Mouse (Mus musculus) limb, embryonic 11.5 days (tissue): ENCODE measurements at regions not wholly inside any gene's neighbourhood (a gene's known extent, or its start where the extent isn't known, plus 50 kb on each side); places are given as distances from the start of the nearest gene placed in this dataset.

Source experiments
- ATAC-seq: fragments of 200-750 bp; cut with Nextera tagmentation; 2 replicates; pipeline ENCODE4 v1.8.0; 2017; ENCODE audit warnings: low read depth; ENCODE audit not compliant: insufficient number of reproducible peaks, low FRiP score, low TSS enrichment
- DNase-seq: peaks from one replicate; pipeline ENCODE4 v3.0.0-alpha.2; 2015; ENCODE audit warnings: low spot score
- H3K27ac ChIP-seq: fragments of 300-500 bp; sonication (generic); replicated peaks from 2 replicates; pipeline ENCODE4 v1.5.1; 2014; ENCODE audit warnings: low read depth, mild to moderate bottlenecking, low read length
- H3K27me3 ChIP-seq: fragments of 300-500 bp; sonication (generic); 2 replicates; pipeline ENCODE4 v1.6.1; 2014; ENCODE audit warnings: mild to moderate bottlenecking, low read length, mixed read lengths; ENCODE audit not compliant: control insufficient read depth, insufficient read depth
- H3K36me3 ChIP-seq: fragments of 300-500 bp; sonication (generic); 2 replicates; pipeline ENCODE4 v1.6.1; 2014; ENCODE audit warnings: mild to moderate bottlenecking, low read length, moderate library complexity, mixed read lengths; ENCODE audit not compliant: control insufficient read depth, insufficient read depth
- H3K4me1 ChIP-seq: fragments of 300-500 bp; sonication (generic); 2 replicates; pipeline ENCODE4 v1.6.1; 2014; ENCODE audit warnings: low read length, mixed read lengths; ENCODE audit not compliant: control insufficient read depth, insufficient read depth
- H3K4me2 ChIP-seq: fragments of 300-500 bp; sonication (generic); 2 replicates; pipeline ENCODE4 v1.6.1; 2014; ENCODE audit warnings: low read depth, mild to moderate bottlenecking, moderate library complexity; ENCODE audit not compliant: severe bottlenecking
- H3K4me3 ChIP-seq: fragments of 300-500 bp; sonication (generic); 2 replicates; pipeline ENCODE4 v1.5.1; 2014; ENCODE audit warnings: low read depth, low read length
- H3K9ac ChIP-seq: fragments of 300-500 bp; sonication (generic); 2 replicates; pipeline ENCODE4 v1.6.1; 2014; ENCODE audit warnings: mild to moderate bottlenecking, low read length
- H3K9me3 ChIP-seq: fragments of 300-500 bp; sonication (generic); 2 replicates; pipeline ENCODE4 v1.6.1; 2016; ENCODE audit warnings: low read length; ENCODE audit not compliant: control insufficient read depth
- WGBS: fragments of 180-500 bp; shearing (Covaris S2); extraction: QIAGEN DNeasy Blood & Tissue Kit; methylation state at CpG from one replicate; pipeline ENCODE4 v1.1.7; 2014; 5-methylcytosine and 5-hydroxymethylcytosine counted together

DNA sequence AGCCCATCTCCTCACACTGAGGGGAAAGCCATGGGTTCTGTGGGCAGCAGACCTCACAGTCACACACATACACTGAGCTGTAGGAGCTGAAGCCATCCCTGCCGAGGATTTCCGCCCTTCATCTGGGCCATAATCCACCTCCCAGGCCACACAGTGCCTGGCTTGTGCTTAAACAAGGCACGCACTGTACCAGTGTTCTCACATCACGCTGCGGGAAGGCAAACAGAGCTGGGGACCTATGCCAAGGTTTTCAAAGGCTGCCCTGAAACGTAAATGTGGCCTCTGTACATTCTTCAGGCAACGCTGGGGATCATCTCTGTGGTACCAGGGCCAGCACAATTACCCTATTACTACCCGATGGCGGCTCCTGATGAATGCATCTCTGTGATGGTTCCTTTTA lies 627.6 kb downstream of the Insc start:
- Histone ChIP-seq H3K4me3 (no peak overlapping the region), H3K9ac (no peak overlapping the region), H3K27me3 (no peaks in the 10 kb centered on the region; the same call in 1 of the 2 replicates), H3K4me1 (peaks cover 2% of the 10 kb centered on the region; the same call in 1 of the 2 replicates), H3K9me3 (no peaks in the 10 kb centered on the region), H3K4me2 (no peak overlapping the region), H3K27ac (peak overlapping the region; percentile 64), H3K36me3 (no peaks in the 10 kb centered on the region)
- WGBS = 71% methylated on average over 9 of the region's 9 CpGs
- ATAC-seq (no peak), DNase-seq (no peak)

DNA sequence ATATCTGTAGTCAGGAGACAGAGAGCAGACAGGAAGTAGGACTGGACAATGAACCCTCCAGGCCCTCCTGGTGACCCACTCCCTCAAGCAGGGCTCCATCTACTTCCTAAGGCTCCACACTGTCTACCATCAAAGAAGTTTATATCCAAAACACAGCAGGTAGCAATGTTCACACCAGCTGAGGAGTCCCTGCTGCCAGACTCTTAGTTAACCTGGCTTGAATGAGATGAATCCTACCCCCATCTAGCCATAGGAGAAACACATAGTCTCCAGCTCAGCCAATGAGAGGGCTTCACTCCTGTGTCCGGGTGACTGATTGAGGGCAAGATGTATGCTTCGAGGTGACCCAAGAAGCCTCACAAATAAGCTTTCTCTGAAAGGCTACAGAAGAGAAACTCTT lies 629.4 kb downstream of the Insc start:
- H3K4me2 ChIP-seq = no peak overlapping the region
- H3K27ac ChIP-seq = no peak overlapping the region
- H3K4me1 ChIP-seq = peaks cover 2% of the 10 kb centered on the region; the same call in 1 of the 2 replicates
- no peaks in the 10 kb centered on the region; the same call in 1 of the 2 replicates for H3K27me3 ChIP-seq
- no peak overlapping the region for H3K4me3 ChIP-seq
- ATAC-seq (no peak), DNase-seq (no peak)
- no peak overlapping the region for H3K9ac ChIP-seq
- H3K9me3 ChIP-seq = no peaks in the 10 kb centered on the region
- no peaks in the 10 kb centered on the region for H3K36me3 ChIP-seq
- 49% methylated on average over 2 of the region's 2 CpGs for WGBS

DNA sequence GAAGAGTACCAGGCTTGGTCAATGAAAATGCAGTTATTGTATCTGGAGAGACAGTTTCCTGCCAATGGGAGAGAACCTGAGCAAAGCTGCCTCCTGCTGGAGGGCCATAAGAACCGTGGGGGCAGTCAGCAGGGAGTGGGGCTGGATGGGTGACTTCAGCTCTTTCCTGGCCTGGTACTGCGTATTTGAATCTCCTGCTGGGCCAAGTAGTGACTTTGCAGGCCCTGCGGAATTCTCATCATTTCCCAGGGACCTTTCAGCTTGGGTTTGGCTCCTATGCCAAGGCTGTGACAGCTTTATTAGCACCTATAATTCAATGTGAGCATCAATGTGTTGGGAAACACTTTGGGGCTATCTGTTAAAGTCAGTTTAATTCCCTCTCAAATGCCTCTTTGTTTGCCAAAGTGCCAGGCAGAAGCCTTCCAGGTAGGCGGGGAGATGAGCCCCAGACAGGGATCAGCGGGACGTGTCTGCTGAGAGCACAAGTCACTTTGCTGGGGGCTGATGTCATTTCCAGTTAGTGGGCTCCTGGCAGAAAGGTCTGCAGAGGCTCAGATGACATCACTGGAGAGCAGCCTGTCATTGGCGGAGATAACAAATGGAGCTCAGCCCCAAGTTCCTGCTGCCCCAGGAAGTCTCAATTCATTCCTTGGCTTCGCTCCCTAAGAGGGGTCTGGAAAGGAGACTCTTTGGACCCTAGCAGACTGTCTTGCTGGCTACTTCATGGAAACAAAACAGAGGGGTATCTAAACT lies 630.5 kb downstream of the Insc start:
- Histone ChIP-seq H3K9ac (no peak overlapping the region), H3K27me3 (no peaks in the 10 kb centered on the region; the same call in 1 of the 2 replicates), H3K4me2 (no peak overlapping the region), H3K9me3 (no peaks in the 10 kb centered on the region), H3K36me3 (no peaks in the 10 kb centered on the region), H3K4me3 (no peak overlapping the region), H3K27ac (no peak overlapping the region), H3K4me1 (peaks cover 2% of the 10 kb centered on the region; the same call in 1 of the 2 replicates)
- DNase-seq (no peak), ATAC-seq (no peak)
- WGBS = 33% methylated on average over 8 of the region's 8 CpGs

DNA sequence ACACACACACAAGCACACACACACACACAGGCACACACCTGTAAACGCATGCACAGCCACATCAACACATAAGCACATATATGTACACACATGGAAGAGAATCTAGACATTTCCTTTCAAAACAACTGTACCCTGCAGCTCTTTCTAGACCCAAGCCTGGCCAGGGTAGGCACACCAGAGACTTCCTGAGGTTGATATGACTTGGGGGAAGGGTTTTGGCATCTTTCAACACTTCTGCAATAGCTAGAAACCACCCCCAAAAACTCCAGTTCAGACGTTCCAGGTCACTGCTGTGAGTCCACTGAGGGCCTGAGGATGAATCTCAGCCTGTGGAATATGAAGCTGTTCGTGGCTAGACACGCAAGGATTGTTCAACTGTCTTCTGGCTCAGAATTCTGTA lies 632.6 kb downstream of the Insc start:
- WGBS = 87% methylated on average over 4 of the region's 4 CpGs
- ATAC-seq = no peak
- H3K27me3 ChIP-seq = no peaks in the 10 kb centered on the region; the same call in 1 of the 2 replicates
- H3K27ac ChIP-seq = no peak overlapping the region
- H3K9me3 ChIP-seq = no peaks in the 10 kb centered on the region
- no peak overlapping the region for H3K4me3 ChIP-seq
- DNase-seq = no peak
- peaks cover 5% of the 10 kb centered on the region for H3K4me1 ChIP-seq
- H3K4me2 ChIP-seq = no peak overlapping the region
- no peak overlapping the region for H3K9ac ChIP-seq
- H3K36me3 ChIP-seq = no peaks in the 10 kb centered on the region

DNA sequence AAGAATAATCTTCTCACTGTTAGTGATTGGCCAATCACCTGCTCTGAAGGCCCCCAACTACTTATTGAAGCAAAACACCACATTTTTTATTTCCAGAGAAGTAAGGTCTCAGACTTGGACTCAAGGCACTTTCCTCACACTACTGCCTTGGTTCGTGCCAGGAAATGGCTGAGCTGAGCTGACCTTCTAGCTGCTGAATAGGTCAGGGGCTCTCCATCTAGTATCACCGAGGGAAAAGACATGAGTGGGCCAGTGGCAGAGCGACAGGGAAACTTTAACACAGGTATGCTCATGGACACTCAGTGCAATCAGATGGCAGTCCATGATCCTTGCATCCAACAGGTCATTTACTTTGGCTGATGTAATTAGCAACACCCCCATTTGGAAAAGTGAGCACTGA lies 635.3 kb downstream of the Insc start:
- no peaks in the 10 kb centered on the region; the same call in 1 of the 2 replicates for H3K27me3 ChIP-seq
- ATAC-seq (no peak), DNase-seq (no peak)
- no peaks in the 10 kb centered on the region for H3K9me3 ChIP-seq
- no peak overlapping the region for H3K27ac ChIP-seq
- WGBS = 89% methylated on average over 3 of the region's 3 CpGs
- no peak overlapping the region for H3K4me3 ChIP-seq
- no peak overlapping the region for H3K4me2 ChIP-seq
- peaks cover 10% of the 10 kb centered on the region for H3K4me1 ChIP-seq
- H3K9ac ChIP-seq = no peak overlapping the region
- H3K36me3 ChIP-seq = no peaks in the 10 kb centered on the region

DNA sequence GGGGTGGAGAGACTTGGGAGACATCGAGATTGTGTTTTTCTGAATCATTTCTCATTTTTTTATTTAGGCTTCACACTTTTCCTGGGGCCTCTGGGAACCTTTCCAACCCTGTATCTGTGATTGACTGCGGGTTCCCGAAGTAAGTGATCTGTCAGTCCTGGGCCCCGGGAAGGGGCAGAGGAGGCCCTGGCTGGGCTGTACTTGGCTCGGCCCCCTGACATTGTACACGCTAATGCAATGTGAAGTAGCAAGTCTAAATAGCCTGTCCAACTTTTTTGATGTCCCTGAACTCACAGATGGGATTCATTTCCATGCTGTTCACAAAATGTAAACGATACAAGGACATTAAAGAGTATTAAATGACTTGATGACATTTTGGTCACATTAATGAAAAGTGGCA lies 636.1 kb downstream of the Insc start:
- WGBS = 35% methylated on average over 7 of the region's 7 CpGs
- no peaks in the 10 kb centered on the region for H3K9me3 ChIP-seq
- H3K4me1 ChIP-seq = peaks cover 10% of the 10 kb centered on the region
- H3K9ac ChIP-seq = no peak overlapping the region
- no peak for DNase-seq
- no peak for ATAC-seq
- H3K4me3 ChIP-seq = no peak overlapping the region
- no peak overlapping the region for H3K4me2 ChIP-seq
- H3K36me3 ChIP-seq = no peaks in the 10 kb centered on the region
- no peak overlapping the region for H3K27ac ChIP-seq
- H3K27me3 ChIP-seq = no peaks in the 10 kb centered on the region

DNA sequence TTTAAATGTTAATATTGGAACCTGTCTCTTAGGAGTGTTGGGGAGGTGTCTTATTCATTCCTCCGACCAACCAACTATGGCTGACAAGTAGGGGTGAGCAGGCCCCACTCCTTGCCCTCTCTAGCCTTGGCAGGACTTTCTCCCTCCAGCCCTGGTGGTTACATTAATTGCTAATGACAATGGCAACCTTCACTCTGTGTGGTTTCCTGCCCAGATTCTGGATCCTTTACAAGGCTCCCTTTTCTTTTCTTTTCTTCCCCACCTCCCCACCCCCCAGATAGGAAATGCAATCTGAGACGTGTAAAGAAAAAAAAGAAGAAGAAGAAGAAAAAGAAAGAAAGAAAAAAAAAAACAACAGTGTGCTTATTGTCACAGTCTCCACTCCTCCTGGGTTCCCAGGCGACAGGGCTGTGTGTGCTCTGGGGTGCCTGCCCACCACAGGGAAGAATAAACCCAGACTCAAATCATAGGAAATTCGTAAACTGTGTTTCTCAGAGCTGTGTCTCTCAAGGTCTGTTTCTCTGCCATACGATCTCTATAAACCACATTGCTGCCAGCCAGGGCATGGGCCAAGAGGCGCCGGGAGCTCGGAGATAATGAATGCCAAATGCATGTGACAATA lies 637.6 kb downstream of the Insc start:
- no peak overlapping the region; the same call in 1 of the 2 replicates for H3K4me2 ChIP-seq
- H3K27ac ChIP-seq = peak overlapping the region; percentile 26; the same call in 1 of the 2 replicates
- H3K4me3 ChIP-seq = no peak overlapping the region
- no peak for ATAC-seq
- no peak overlapping the region for H3K9ac ChIP-seq
- no peaks in the 10 kb centered on the region for H3K36me3 ChIP-seq
- H3K27me3 ChIP-seq = no peaks in the 10 kb centered on the region
- DNase-seq = no peak
- H3K4me1 ChIP-seq = peaks cover 10% of the 10 kb centered on the region
- H3K9me3 ChIP-seq = no peaks in the 10 kb centered on the region
- WGBS = 26% methylated on average over 8 of the region's 8 CpGs

DNA sequence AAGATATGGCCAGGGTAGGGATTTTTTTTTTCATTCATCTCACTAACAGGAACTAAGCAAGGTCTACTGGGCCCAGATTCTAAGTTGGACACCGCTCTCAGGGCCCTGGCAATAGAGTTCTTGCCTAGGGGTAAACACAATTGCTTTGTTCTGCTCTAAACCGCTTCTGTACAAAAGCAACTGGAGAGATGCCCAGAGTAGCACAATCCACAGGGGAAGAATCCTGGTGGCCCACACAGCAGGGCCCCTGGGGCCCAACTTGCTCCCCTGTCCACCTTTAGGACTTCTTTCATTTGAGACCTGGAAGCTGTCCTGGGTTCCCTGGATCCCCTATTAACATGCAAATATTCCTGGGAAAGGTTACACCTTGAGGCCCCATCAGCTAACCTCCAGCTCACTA lies 639.4 kb downstream of the Insc start:
- Histone ChIP-seq H3K27me3 (no peaks in the 10 kb centered on the region), H3K36me3 (no peaks in the 10 kb centered on the region), H3K27ac (no peak overlapping the region), H3K4me2 (no peak overlapping the region), H3K9ac (no peak overlapping the region), H3K4me3 (no peak overlapping the region), H3K9me3 (no peaks in the 10 kb centered on the region), H3K4me1 (peaks cover 10% of the 10 kb centered on the region)
- ATAC-seq = no peak
- no peak for DNase-seq
- 68% methylated on average over 2 of the region's 2 CpGs for whole genome bisulfite sequencing
